Mouse (Mus musculus) ES-Bruce4 (cell line): ENCODE data around the gene Cenpt. TPM values are rescaled to one million over a fixed set of nuclear protein-coding genes. Genes with fewer than 3 reads are reported as not detected.

ENCODE experiments used
- H3K27ac ChIP-seq: 2 replicates; pipeline ENCODE4 v1.5.1; 2012; ENCODE audit warnings: low read length, inconsistent platforms; ENCODE audit not compliant: insufficient read depth
- H3K27me3 ChIP-seq: 2 replicates; pipeline ENCODE4 v1.6.1; 2012; ENCODE audit warnings: mild to moderate bottlenecking, low read length, inconsistent platforms; ENCODE audit not compliant: control insufficient read depth, poor library complexity, insufficient read depth, severe bottlenecking
- H3K36me3 ChIP-seq: 2 replicates; pipeline ENCODE4 v1.6.1; 2012; ENCODE audit warnings: inconsistent platforms, mild to moderate bottlenecking, low read length, moderate library complexity; ENCODE audit not compliant: control insufficient read depth, poor library complexity, insufficient read depth, severe bottlenecking
- H3K4me1 ChIP-seq: one replicate; pipeline ENCODE4 v1.8.1; 2011; ENCODE audit warnings: low read length; ENCODE audit not compliant: control insufficient read depth, insufficient read depth
- H3K4me3 ChIP-seq: 2 replicates; pipeline ENCODE4 v1.5.1; 2011; ENCODE audit warnings: low read depth, mild to moderate bottlenecking, low read length
- H3K9ac ChIP-seq: 2 replicates; pipeline ENCODE4 v1.6.1; 2012; ENCODE audit warnings: low read depth, mild to moderate bottlenecking, inconsistent platforms; ENCODE audit not compliant: poor library complexity, severe bottlenecking
- H3K9me3 ChIP-seq: replicated peaks from 2 replicates; pipeline ENCODE4 v1.6.1; 2012; ENCODE audit warnings: mild to moderate bottlenecking, low read length, inconsistent platforms; ENCODE audit not compliant: control insufficient read depth, poor library complexity, insufficient read depth, severe bottlenecking
- CTCF ChIP-seq: IDR thresholded peaks from one replicate; pipeline ENCODE4 v1.8.1; 2011; ENCODE audit warnings: low read depth, low read length
- EP300 ChIP-seq: IDR thresholded peaks from 2 replicates; pipeline ENCODE4 v1.6.1; 2011; ENCODE audit warnings: low read depth, low read length; ENCODE audit not compliant: insufficient read depth
- POLR2A ChIP-seq: IDR thresholded peaks from one replicate; pipeline ENCODE4 v1.8.1; 2011; ENCODE audit warnings: low read length; ENCODE audit not compliant: insufficient read depth
- polyA plus RNA-seq: library from polyadenylated mRNA; stranded (reverse); fragments of >200 nt; gene quantifications from 2 replicates; pipeline ENCODE4 v1.2.4, GENCODE M21; 2011; ENCODE audit warnings: low read depth; ENCODE audit not compliant: missing spikeins, insufficient read depth, insufficient read length

The Cenpt gene
- polyA plus RNA-seq, 1 experiment, result 97.6 TPM

- no peak overlapping the region for H3K9ac ChIP-seq
- no peaks in the 10 kb centered on the region for H3K9me3 ChIP-seq
- H3K4me3 ChIP-seq, result no peak overlapping the region
- no peak for TF ChIP-seq CTCF
- TF ChIP-seq POLR2A, result no peak
- no peak for TF ChIP-seq EP300
- peaks cover 3% of the 10 kb centered on the region; the same call in 1 of the 2 replicates for H3K36me3 ChIP-seq
- H3K27ac ChIP-seq, result no peak overlapping the region
- H3K4me1 ChIP-seq, result no peaks in the 10 kb centered on the region
- no peaks in the 10 kb centered on the region for H3K27me3 ChIP-seq
Observed at GRCm38 (mm10) chr8:105808480-105808879, 44.6 kb downstream of the Cenpt start.

- no peaks in the 10 kb centered on the region for H3K9me3 ChIP-seq
- peaks cover 3% of the 10 kb centered on the region; the same call in 1 of the 2 replicates for H3K36me3 ChIP-seq
- no peak for TF ChIP-seq POLR2A
- TF ChIP-seq EP300, result no peak
- no peak for TF ChIP-seq CTCF
- no peaks in the 10 kb centered on the region for H3K27me3 ChIP-seq
- no peak overlapping the region for H3K27ac ChIP-seq
- H3K4me3 ChIP-seq, result no peak overlapping the region
- H3K4me1 ChIP-seq, result no peaks in the 10 kb centered on the region
- H3K9ac ChIP-seq, result no peak overlapping the region
Observed at GRCm38 (mm10) chr8:105807766-105808165, 45.3 kb downstream of the Cenpt start.

GRCm38 (mm10) chr8:105805964-105806363, 47.1 kb downstream of the Cenpt start:
- Histone ChIP-seq H3K9ac (no peak overlapping the region), H3K9me3 (no peaks in the 10 kb centered on the region), H3K4me1 (no peaks in the 10 kb centered on the region), H3K27me3 (no peaks in the 10 kb centered on the region), H3K4me3 (no peak overlapping the region), H3K36me3 (peaks cover 3% of the 10 kb centered on the region; the same call in 1 of the 2 replicates), H3K27ac (no peak overlapping the region)
- no peak for TF ChIP-seq EP300
- TF ChIP-seq POLR2A, result no peak
- no peak for TF ChIP-seq CTCF

- no peaks in the 10 kb centered on the region for H3K27me3 ChIP-seq
- TF ChIP-seq POLR2A (no peak), EP300 (no peak), CTCF (no peak)
- H3K9ac ChIP-seq, result no peak overlapping the region
- peaks cover 3% of the 10 kb centered on the region; the same call in 1 of the 2 replicates for H3K36me3 ChIP-seq
- H3K4me1 ChIP-seq, result no peaks in the 10 kb centered on the region
- H3K4me3 ChIP-seq, result no peak overlapping the region
- H3K9me3 ChIP-seq, result no peaks in the 10 kb centered on the region
- H3K27ac ChIP-seq, result peak overlapping the region; percentile 65
Observed at GRCm38 (mm10) chr8:105805346-105805745, 47.7 kb downstream of the Cenpt start.

- TF ChIP-seq POLR2A, result no peak
- TF ChIP-seq EP300, result no peak
- TF ChIP-seq CTCF, result no peak
- Histone ChIP-seq H3K9ac (no peak overlapping the region), H3K36me3 (peaks cover 3% of the 10 kb centered on the region; the same call in 1 of the 2 replicates)
Observed at GRCm38 (mm10) chr8:105804797-105805196, 48.3 kb downstream of the Cenpt start.

GRCm38 (mm10) chr8:105801153-105801904, 51.7 kb downstream of the Cenpt start:
- H3K27ac ChIP-seq, result no peak overlapping the region
- no peaks in the 10 kb centered on the region for H3K27me3 ChIP-seq
- H3K4me1 ChIP-seq, result peaks cover 8% of the 10 kb centered on the region
- TF ChIP-seq EP300, result no peak
- no peak for TF ChIP-seq POLR2A
- TF ChIP-seq CTCF, result no peak
- no peak overlapping the region for H3K4me3 ChIP-seq
- no peak overlapping the region for H3K9ac ChIP-seq
- H3K9me3 ChIP-seq, result no peaks in the 10 kb centered on the region
- H3K36me3 ChIP-seq, result peaks cover 3% of the 10 kb centered on the region; the same call in 1 of the 2 replicates

More at GRCm38 (mm10) chr8:105804797-105805196, 48.3 kb downstream of the Cenpt start:
- H3K9me3 ChIP-seq, result no peaks in the 10 kb centered on the region
- no peak overlapping the region for H3K4me3 ChIP-seq
- H3K4me1 ChIP-seq, result no peaks in the 10 kb centered on the region
- no peaks in the 10 kb centered on the region for H3K27me3 ChIP-seq
- no peak overlapping the region; the same call in 1 of the 2 replicates for H3K27ac ChIP-seq
